Mouse (Mus musculus) C2C12 (cell line): ENCODE results near the gene Gdf2. TPM values are rescaled to one million over a fixed set of nuclear protein-coding genes. Genes with fewer than 3 reads are reported as not detected.

Experiments used
- H3K27me3 ChIP-seq: one replicate; pipeline ENCODE4 v1.6.1; 2011; ENCODE audit not compliant: control insufficient read depth, insufficient read depth, insufficient read length
- H3K36me3 ChIP-seq: one replicate; pipeline ENCODE4 v1.6.1; 2011; ENCODE audit not compliant: control insufficient read depth, insufficient read depth
- H3K4me3 ChIP-seq: one replicate; pipeline ENCODE4 v1.5.1; 2011; ENCODE audit warnings: mild to moderate bottlenecking, control low read depth; ENCODE audit not compliant: poor library complexity, insufficient read depth, severe bottlenecking
- H3K79me2 ChIP-seq: one replicate; pipeline ENCODE4 v1.6.1; 2011; ENCODE audit not compliant: control insufficient read depth, insufficient read depth
- H3K79me3 ChIP-seq: one replicate; pipeline ENCODE4 v1.6.1; 2011; ENCODE audit warnings: low read depth, control low read depth
- H3ac ChIP-seq: one replicate; pipeline ENCODE3; 2011; ENCODE audit warnings: low read depth; ENCODE audit not compliant: control insufficient read depth, insufficient read length
- CEBPB ChIP-seq: IDR thresholded peaks from one replicate; pipeline ENCODE4 v1.6.1; 2011; ENCODE audit warnings: low read depth, mild to moderate bottlenecking, control low read depth, moderate library complexity
- CTCF ChIP-seq: IDR thresholded peaks from one replicate; pipeline ENCODE4 v1.5.1; 2011; ENCODE audit not compliant: control insufficient read depth, insufficient read depth, insufficient read length
- MAX ChIP-seq: IDR thresholded peaks from one replicate; pipeline ENCODE4 v1.6.1; 2011; ENCODE audit warnings: mild to moderate bottlenecking, control low read depth
- MYOD1 ChIP-seq: IDR thresholded peaks from one replicate; pipeline ENCODE4 v1.6.1; 2011; ENCODE audit warnings: low read depth; ENCODE audit not compliant: control insufficient read depth, insufficient read length
- MYOG ChIP-seq: IDR thresholded peaks from one replicate; pipeline ENCODE4 v1.6.1; 2011; ENCODE audit not compliant: control insufficient read depth, insufficient read length; ENCODE audit errors: extremely low read depth
- USF1 ChIP-seq: IDR thresholded peaks from one replicate; pipeline ENCODE4 v1.6.1; 2011; ENCODE audit warnings: low read depth, mild to moderate bottlenecking, control low read depth, moderate library complexity
- polyA plus RNA-seq: library from polyadenylated mRNA; unstranded; fragments of >200 nt; fragmentation: generic; extraction: Trizol; gene quantifications from one replicate; pipeline ENCODE4 v1.2.1, GENCODE M21; 2012; ENCODE audit warnings: missing spikeins

The Gdf2 gene
- polyA plus RNA-seq, 1 experiment = not detected

GRCm38 (mm10) chr14:33991971-33992370 is 51.1 kb downstream of the Gdf2 start:
- H3K79me3 ChIP-seq = no peaks in the 10 kb centered on the region
- H3K27me3 ChIP-seq = peaks cover 21% of the 10 kb centered on the region
- H3K79me2 ChIP-seq = no peaks in the 10 kb centered on the region
- no peak overlapping the region for H3ac ChIP-seq
- no peak overlapping the region for H3K4me3 ChIP-seq
- TF ChIP-seq MYOG = no peak
- no peak for TF ChIP-seq CTCF
- TF ChIP-seq MAX = no peak
- no peaks in the 10 kb centered on the region for H3K36me3 ChIP-seq

- H3K36me3 ChIP-seq = no peaks in the 10 kb centered on the region
- no peak for TF ChIP-seq USF1
- H3K4me3 ChIP-seq = no peak overlapping the region
- no peaks in the 10 kb centered on the region for H3K79me2 ChIP-seq
- no peak overlapping the region for H3ac ChIP-seq
- H3K27me3 ChIP-seq = peaks cover 21% of the 10 kb centered on the region
- no peaks in the 10 kb centered on the region for H3K79me3 ChIP-seq
These were observed 52.2 kb downstream of the Gdf2 start for GRCm38 (mm10) chr14:33993051-33993450.

- H3K27me3 ChIP-seq = peaks cover 19% of the 10 kb centered on the region
- H3K79me3 ChIP-seq = no peaks in the 10 kb centered on the region
- no peak overlapping the region for H3K4me3 ChIP-seq
- TF ChIP-seq CEBPB (no peak), USF1 (no peak), MYOD1 (no peak), MAX (no peak)
- H3K36me3 ChIP-seq = no peaks in the 10 kb centered on the region
- H3K79me2 ChIP-seq = no peaks in the 10 kb centered on the region
- H3ac ChIP-seq = no peak overlapping the region
These were observed 52.9 kb downstream of the Gdf2 start for GRCm38 (mm10) chr14:33993521-33994289.

Other genes starting within 250 kb of the Gdf2 start
- not detected for gene Gdf10, start 17.5 kb upstream of the Gdf2 start, polyA plus RNA-seq
- gene Rbp3, start 13.0 kb downstream of the Gdf2 start, polyA plus RNA-seq = not detected
- not detected for gene Zfp488, start 37.7 kb downstream of the Gdf2 start, polyA plus RNA-seq
- not detected for gene Gm30083, start 74.1 kb downstream of the Gdf2 start, polyA plus RNA-seq
- gene Gm5460, start 75.7 kb downstream of the Gdf2 start, polyA plus RNA-seq = not detected
- 0.01 TPM for gene Antxrl, start 111.7 kb downstream of the Gdf2 start, polyA plus RNA-seq
- gene Anxa8, start 144.9 kb downstream of the Gdf2 start, polyA plus RNA-seq = 33.1 TPM
- 0.59 TPM for gene A630023A22Rik, start 161.7 kb downstream of the Gdf2 start, polyA plus RNA-seq
- gene Npy4r, start 211.4 kb downstream of the Gdf2 start, polyA plus RNA-seq = 0.36 TPM